Mouse (Mus musculus) embryonic facial prominence, embryonic 14.5 days (tissue): ENCODE results near the gene Aak1. TPM values are rescaled to one million over a fixed set of nuclear protein-coding genes. Genes with fewer than 3 reads are reported as not detected.

Experiments
- ATAC-seq: fragments of 200-750 bp; cut with Nextera tagmentation; 2 replicates; pipeline ENCODE4 v1.8.0; 2017; ENCODE audit warnings: low read depth, moderate number of reproducible peaks, moderate TSS enrichment
- DNase-seq: peaks from one replicate; pipeline ENCODE4 v3.0.0-alpha.2; 2015; ENCODE audit warnings: low spot score
- H3K27ac ChIP-seq: fragments of 300-500 bp; sonication (generic); replicated peaks from 2 replicates; pipeline ENCODE4 v1.5.1; 2014; ENCODE audit warnings: low read depth, mild to moderate bottlenecking, low read length, moderate library complexity
- H3K27me3 ChIP-seq: fragments of 300-500 bp; sonication (generic); replicated peaks from 2 replicates; pipeline ENCODE4 v1.6.1; 2014; ENCODE audit warnings: low read length; ENCODE audit not compliant: control insufficient read depth, insufficient read depth
- H3K36me3 ChIP-seq: fragments of 300-500 bp; sonication (generic); 2 replicates; pipeline ENCODE4 v1.6.1; 2014; ENCODE audit warnings: low read length, mixed read lengths; ENCODE audit not compliant: control insufficient read depth, insufficient read depth
- H3K4me1 ChIP-seq: fragments of 300-500 bp; sonication (generic); 2 replicates; pipeline ENCODE4 v1.6.1; 2014; ENCODE audit warnings: antibody characterized with exemption, low read length; ENCODE audit not compliant: control insufficient read depth, insufficient read depth
- H3K4me2 ChIP-seq: fragments of 300-500 bp; sonication (generic); 2 replicates; pipeline ENCODE4 v1.6.1; 2014; ENCODE audit warnings: low read depth, mild to moderate bottlenecking, low read length, moderate library complexity, mixed read lengths
- H3K4me3 ChIP-seq: fragments of 300-500 bp; sonication (generic); 2 replicates; pipeline ENCODE4 v1.5.1; 2014; ENCODE audit warnings: low read depth, mild to moderate bottlenecking, low read length
- H3K9ac ChIP-seq: fragments of 300-500 bp; sonication (generic); 2 replicates; pipeline ENCODE4 v1.6.1; 2014; ENCODE audit warnings: low read depth, mild to moderate bottlenecking, low read length, moderate library complexity, mixed read lengths
- H3K9me3 ChIP-seq: fragments of 300-500 bp; sonication (generic); 2 replicates; pipeline ENCODE4 v1.6.1; 2016; ENCODE audit warnings: low read length; ENCODE audit not compliant: control insufficient read depth
- WGBS: fragments of 180-500 bp; shearing (Covaris S2); extraction: QIAGEN DNeasy Blood & Tissue Kit; methylation state at CpG from one replicate; pipeline ENCODE4 v1.1.7; 2014; 5-methylcytosine and 5-hydroxymethylcytosine counted together
- polyA plus RNA-seq: library from polyadenylated mRNA; unstranded; fragments of >200 nt; fragmentation: Nextera tagmentation; extraction: Ambion mirVana; gene quantifications from 2 replicates; pipeline ENCODE4 v1.2.1, GENCODE M21; 2014

Aak1 gene
- polyA plus RNA-seq, 1 experiment from 2014 or later: 22.4 TPM

GRCm38 (mm10) chr6:86989576-86989975 lies 140.3 kb downstream of the Aak1 start:
- H3K4me1 ChIP-seq: no peaks in the 10 kb centered on the region
- no peak overlapping the region for H3K4me3 ChIP-seq
- H3K4me2 ChIP-seq: no peak overlapping the region
- H3K9ac ChIP-seq: no peak overlapping the region
- H3K27ac ChIP-seq: no peak overlapping the region
- ATAC-seq (no peak), DNase-seq (no peak)
- no peaks in the 10 kb centered on the region for H3K27me3 ChIP-seq
- H3K9me3 ChIP-seq: no peaks in the 10 kb centered on the region
- H3K36me3 ChIP-seq: peaks cover 35% of the 10 kb centered on the region
- 87% methylated on average over 6 of the region's 6 CpGs for WGBS

- H3K9ac ChIP-seq: no peak overlapping the region
- ATAC-seq (no peak), DNase-seq (no peak)
- H3K27ac ChIP-seq: no peak overlapping the region
- H3K4me2 ChIP-seq: no peak overlapping the region
- 87% methylated on average over 3 of the region's 3 CpGs for WGBS
- peaks cover 34% of the 10 kb centered on the region for H3K36me3 ChIP-seq
- H3K4me1 ChIP-seq: no peaks in the 10 kb centered on the region
- no peaks in the 10 kb centered on the region for H3K27me3 ChIP-seq
- H3K9me3 ChIP-seq: no peaks in the 10 kb centered on the region
- H3K4me3 ChIP-seq: no peak overlapping the region
These were observed 141.7 kb downstream of the Aak1 start for GRCm38 (mm10) chr6:86991041-86991440.

GRCm38 (mm10) chr6:86992349-86992748 lies 143.0 kb downstream of the Aak1 start:
- Histone ChIP-seq H3K4me1 (no peaks in the 10 kb centered on the region), H3K9me3 (no peaks in the 10 kb centered on the region), H3K27me3 (no peaks in the 10 kb centered on the region), H3K36me3 (peaks cover 38% of the 10 kb centered on the region), H3K27ac (no peak overlapping the region), H3K9ac (no peak overlapping the region), H3K4me3 (no peak overlapping the region), H3K4me2 (no peak overlapping the region)
- no peak for DNase-seq
- ATAC-seq: no peak
- 94% methylated on average over 8 of the region's 8 CpGs for WGBS

DNA sequence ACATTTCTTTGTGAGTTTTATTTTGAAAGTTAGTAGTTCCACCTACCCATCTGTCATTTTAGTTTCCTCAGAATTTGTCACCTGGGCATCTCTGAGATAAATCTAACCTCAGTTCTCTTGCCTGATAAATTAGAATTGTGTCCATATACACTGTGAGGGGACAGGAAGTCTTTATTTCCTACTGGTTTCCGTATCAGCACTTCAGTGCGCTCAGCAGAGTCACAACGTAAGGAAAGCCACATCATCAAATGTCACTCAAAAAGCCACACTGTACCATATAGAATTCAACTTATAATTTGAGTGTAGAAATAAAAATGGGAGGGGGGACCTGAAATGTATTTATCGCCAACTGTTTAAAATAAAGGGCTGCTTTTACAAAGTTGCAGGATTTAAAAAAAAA lies 144.9 kb downstream of the Aak1 start:
- Histone ChIP-seq H3K36me3 (peaks cover 37% of the 10 kb centered on the region), H3K4me3 (no peak overlapping the region), H3K9me3 (no peaks in the 10 kb centered on the region), H3K9ac (no peak overlapping the region), H3K27me3 (no peaks in the 10 kb centered on the region), H3K4me1 (no peaks in the 10 kb centered on the region), H3K27ac (no peak overlapping the region), H3K4me2 (no peak overlapping the region)
- no peak for ATAC-seq
- no peak for DNase-seq
- WGBS: 79% methylated on average over 4 of the region's 4 CpGs

DNA sequence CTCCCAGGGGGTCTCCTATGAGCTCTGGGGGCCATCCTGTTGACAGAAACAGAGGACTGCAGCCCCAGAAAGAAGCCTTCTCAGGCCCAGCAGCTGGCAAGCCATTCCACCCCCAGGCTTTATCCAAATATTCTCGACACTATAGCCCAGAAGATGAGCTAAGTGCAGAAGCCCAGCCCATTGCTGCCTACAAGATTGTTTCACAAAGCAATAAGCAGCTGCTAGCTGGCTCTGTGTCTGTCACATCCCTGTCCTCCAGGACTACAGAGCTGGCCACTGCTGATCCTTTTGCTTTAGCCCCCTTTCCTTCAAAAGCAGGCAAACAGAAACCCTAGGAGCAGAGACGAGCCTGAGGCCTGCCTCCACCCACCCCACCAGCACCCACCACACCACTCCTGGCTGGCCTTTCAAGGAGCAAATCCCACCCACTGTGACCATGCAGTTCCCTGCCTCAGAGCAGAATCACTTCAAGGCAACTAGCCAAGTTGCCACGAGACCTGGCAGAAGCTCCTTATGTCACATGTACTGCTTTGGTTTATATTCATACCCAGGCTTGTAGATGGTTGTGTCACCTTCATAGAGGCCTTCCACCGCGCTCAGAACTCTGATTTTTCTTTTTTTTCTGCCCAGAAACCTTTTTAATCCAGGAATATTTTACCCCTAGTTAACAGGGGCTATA lies 147.5 kb downstream of the Aak1 start:
- H3K9me3 ChIP-seq: no peaks in the 10 kb centered on the region
- no peak overlapping the region for H3K27ac ChIP-seq
- DNase-seq: no peak
- H3K9ac ChIP-seq: no peak overlapping the region
- no peaks in the 10 kb centered on the region for H3K27me3 ChIP-seq
- peaks cover 41% of the 10 kb centered on the region for H3K36me3 ChIP-seq
- H3K4me3 ChIP-seq: no peak overlapping the region
- ATAC-seq: no peak
- no peak overlapping the region for H3K4me2 ChIP-seq
- WGBS: 85% methylated on average over 5 of the region's 5 CpGs
- H3K4me1 ChIP-seq: no peaks in the 10 kb centered on the region

GRCm38 (mm10) chr6:86997360-86997759 lies 148.0 kb downstream of the Aak1 start:
- DNase-seq (no peak), ATAC-seq (no peak)
- Histone ChIP-seq H3K4me2 (no peak overlapping the region), H3K4me1 (no peaks in the 10 kb centered on the region), H3K4me3 (no peak overlapping the region), H3K27ac (no peak overlapping the region), H3K9ac (no peak overlapping the region), H3K36me3 (peaks cover 41% of the 10 kb centered on the region), H3K27me3 (no peaks in the 10 kb centered on the region), H3K9me3 (no peaks in the 10 kb centered on the region)
- WGBS: 92% methylated on average over 6 of the region's 6 CpGs

- H3K4me3 ChIP-seq: no peak overlapping the region
- peak; percentile 7; the same call in 1 of the 2 replicates for ATAC-seq
- H3K27me3 ChIP-seq: no peaks in the 10 kb centered on the region
- WGBS: 87% methylated on average over 6 of the region's 6 CpGs
- H3K4me1 ChIP-seq: no peaks in the 10 kb centered on the region
- no peaks in the 10 kb centered on the region for H3K9me3 ChIP-seq
- H3K4me2 ChIP-seq: no peak overlapping the region
- no peak for DNase-seq
- H3K27ac ChIP-seq: peak overlapping the region; percentile 63
- no peak overlapping the region for H3K9ac ChIP-seq
- peaks cover 20% of the 10 kb centered on the region for H3K36me3 ChIP-seq
These were observed 152.7 kb downstream of the Aak1 start for GRCm38 (mm10) chr6:87001995-87002394.

- Histone ChIP-seq H3K36me3 (peaks cover 14% of the 10 kb centered on the region), H3K4me2 (no peak overlapping the region), H3K4me3 (no peak overlapping the region), H3K9me3 (no peaks in the 10 kb centered on the region), H3K4me1 (no peaks in the 10 kb centered on the region), H3K9ac (no peak overlapping the region; the same call in 1 of the 2 replicates), H3K27me3 (no peaks in the 10 kb centered on the region), H3K27ac (peak overlapping the region; percentile 63)
- ATAC-seq (peak; percentile 72), DNase-seq (peak; percentile 92)
- WGBS: 45% methylated on average over 8 of the region's 8 CpGs
These were observed 153.3 kb downstream of the Aak1 start for GRCm38 (mm10) chr6:87002521-87003055.

GRCm38 (mm10) chr6:87004099-87004498 lies 154.8 kb downstream of the Aak1 start:
- Histone ChIP-seq H3K4me2 (no peak overlapping the region), H3K27me3 (no peaks in the 10 kb centered on the region), H3K9ac (no peak overlapping the region), H3K4me1 (no peaks in the 10 kb centered on the region), H3K9me3 (no peaks in the 10 kb centered on the region), H3K27ac (no peak overlapping the region), H3K4me3 (no peak overlapping the region), H3K36me3 (0 out of 2 replicates have a peak, but pooled peaks cover 4% of the 10 kb centered on the region)
- WGBS: 73% methylated on average over 2 of the region's 2 CpGs
- ATAC-seq (no peak), DNase-seq (no peak)
